Mouse (Mus musculus): ENCODE data around the gene Tgfa. TPM values are rescaled to one million over a fixed set of nuclear protein-coding genes. Genes with fewer than 3 reads are reported as not detected.

The Tgfa gene
- total and polyA plus RNA-seq, 2 experiments from 2014 or later, result 1.1 to 7.2 TPM

- no peak overlapping the region for H3K9ac ChIP-seq (replicated peaks; ENCODE audit: low read depth, low read length)
- no peaks in the 10 kb centered on the region for H3K4me1 ChIP-seq (ENCODE audit: control insufficient read depth, insufficient read depth)
- no peak overlapping the region for H3K4me3 ChIP-seq (ENCODE audit: low read depth, low read length)
- ATAC-seq (ENCODE audit: insufficient read depth, low read depth) (no peak), DNase-seq (ENCODE audit: low spot score) (no peak)
- H3K4me2 ChIP-seq (ENCODE audit: low read depth, low read length), result no peak overlapping the region
- TF ChIP-seq EP300 (IDR thresholded peaks at IDR 0.05; ENCODE audit: low read depth), result no peak
- TF ChIP-seq CTCF (IDR thresholded peaks at IDR 0.05; ENCODE audit: low read depth), result no peak
- H3K9me3 ChIP-seq (replicated peaks; ENCODE audit: control insufficient read depth, low read length), result no peaks in the 10 kb centered on the region
- no peak overlapping the region for H3K27ac ChIP-seq (ENCODE audit: low read depth)
- 55% methylated on average over 1 of the region's 1 CpGs for WGBS
- no peaks in the 10 kb centered on the region for H3K36me3 ChIP-seq (replicated peaks; ENCODE audit: control insufficient read depth, insufficient read depth, low read length)
- H3K27me3 ChIP-seq (ENCODE audit: control insufficient read depth, insufficient read depth, low read length), result no peaks in the 10 kb centered on the region
Measured at GRCm38 (mm10) chr6:86317066-86317465, 122.0 kb downstream of the Tgfa start.

- DNase-seq (ENCODE audit: low spot score) (peak; percentile 56), ATAC-seq (ENCODE audit: insufficient read depth, low read depth) (peak; percentile 68; the same call in 1 of the 2 replicates)
- H3K4me1 ChIP-seq (ENCODE audit: control insufficient read depth, insufficient read depth), result no peaks in the 10 kb centered on the region
- WGBS, result 33% methylated on average over 4 of the region's 4 CpGs
- H3K27ac ChIP-seq (ENCODE audit: low read depth), result no peak overlapping the region
- H3K36me3 ChIP-seq (replicated peaks; ENCODE audit: control insufficient read depth, insufficient read depth, low read length), result no peaks in the 10 kb centered on the region
- no peak overlapping the region for H3K4me2 ChIP-seq (ENCODE audit: low read depth, low read length)
- no peaks in the 10 kb centered on the region for H3K27me3 ChIP-seq (ENCODE audit: control insufficient read depth, insufficient read depth, low read length)
- no peak overlapping the region for H3K4me3 ChIP-seq (ENCODE audit: low read depth, low read length)
- no peak overlapping the region for H3K9ac ChIP-seq (replicated peaks; ENCODE audit: low read depth, low read length)
- H3K9me3 ChIP-seq (replicated peaks; ENCODE audit: control insufficient read depth, low read length), result no peaks in the 10 kb centered on the region
- TF ChIP-seq CTCF (IDR thresholded peaks at IDR 0.05; ENCODE audit: low read depth) (no peak), EP300 (IDR thresholded peaks at IDR 0.05; ENCODE audit: low read depth) (no peak)
Measured at GRCm38 (mm10) chr6:86318855-86319254, 123.8 kb downstream of the Tgfa start.

GRCm38 (mm10) chr6:86322031-86322563 is 127.1 kb downstream of the Tgfa start:
- no peaks in the 10 kb centered on the region for H3K27me3 ChIP-seq (ENCODE audit: control insufficient read depth, insufficient read depth, low read length)
- DNase-seq (ENCODE audit: low spot score) (no peak), ATAC-seq (ENCODE audit: insufficient read depth, low read depth) (no peak)
- no peak overlapping the region for H3K4me2 ChIP-seq (ENCODE audit: low read depth, low read length)
- H3K36me3 ChIP-seq (replicated peaks; ENCODE audit: control insufficient read depth, insufficient read depth, low read length), result no peaks in the 10 kb centered on the region
- H3K4me1 ChIP-seq (ENCODE audit: control insufficient read depth, insufficient read depth), result no peaks in the 10 kb centered on the region
- H3K9me3 ChIP-seq (replicated peaks; ENCODE audit: control insufficient read depth, low read length), result no peaks in the 10 kb centered on the region
- no peak overlapping the region for H3K9ac ChIP-seq (replicated peaks; ENCODE audit: low read depth, low read length)
- TF ChIP-seq EP300 (IDR thresholded peaks at IDR 0.05; ENCODE audit: low read depth) (no peak), CTCF (IDR thresholded peaks at IDR 0.05; ENCODE audit: low read depth) (no peak)
- H3K27ac ChIP-seq (ENCODE audit: low read depth), result no peak overlapping the region
- WGBS, result 78% methylated on average over 5 of the region's 5 CpGs
- H3K4me3 ChIP-seq (ENCODE audit: low read depth, low read length), result no peak overlapping the region

- no peaks in the 10 kb centered on the region for H3K27me3 ChIP-seq (ENCODE audit: control insufficient read depth, insufficient read depth, low read length)
- no peaks in the 10 kb centered on the region for H3K36me3 ChIP-seq (replicated peaks; ENCODE audit: control insufficient read depth, insufficient read depth, low read length)
- WGBS, result 93% methylated on average over 9 of the region's 9 CpGs
- no peak overlapping the region for H3K9ac ChIP-seq (replicated peaks; ENCODE audit: low read depth, low read length)
- H3K4me2 ChIP-seq (ENCODE audit: low read depth, low read length), result no peak overlapping the region
- H3K9me3 ChIP-seq (replicated peaks; ENCODE audit: control insufficient read depth, low read length), result no peaks in the 10 kb centered on the region
- DNase-seq (ENCODE audit: low spot score) (no peak), ATAC-seq (ENCODE audit: insufficient read depth, low read depth) (no peak)
- H3K4me1 ChIP-seq (ENCODE audit: control insufficient read depth, insufficient read depth), result no peaks in the 10 kb centered on the region
- no peak overlapping the region for H3K4me3 ChIP-seq (ENCODE audit: low read depth, low read length)
- TF ChIP-seq EP300 (IDR thresholded peaks at IDR 0.05; ENCODE audit: low read depth), result no peak
- no peak for TF ChIP-seq CTCF (IDR thresholded peaks at IDR 0.05; ENCODE audit: low read depth)
- no peak overlapping the region for H3K27ac ChIP-seq (ENCODE audit: low read depth)
Measured at GRCm38 (mm10) chr6:86322991-86323390, 128.0 kb downstream of the Tgfa start.

- Histone ChIP-seq H3K36me3 (replicated peaks; ENCODE audit: control insufficient read depth, insufficient read depth, low read length) (no peaks in the 10 kb centered on the region), H3K9ac (replicated peaks; ENCODE audit: low read depth, low read length) (no peak overlapping the region), H3K4me3 (ENCODE audit: low read depth, low read length) (no peak overlapping the region), H3K4me1 (ENCODE audit: control insufficient read depth, insufficient read depth) (no peaks in the 10 kb centered on the region), H3K27ac (ENCODE audit: low read depth) (no peak overlapping the region), H3K9me3 (replicated peaks; ENCODE audit: control insufficient read depth, low read length) (no peaks in the 10 kb centered on the region), H3K4me2 (ENCODE audit: low read depth, low read length) (no peak overlapping the region), H3K27me3 (ENCODE audit: control insufficient read depth, insufficient read depth, low read length) (no peaks in the 10 kb centered on the region)
- WGBS, result 86% methylated on average over 3 of the region's 3 CpGs
- TF ChIP-seq CTCF (IDR thresholded peaks at IDR 0.05; ENCODE audit: low read depth), result no peak
- no peak for TF ChIP-seq EP300 (IDR thresholded peaks at IDR 0.05; ENCODE audit: low read depth)
- DNase-seq (ENCODE audit: low spot score), result no peak
- ATAC-seq (ENCODE audit: insufficient read depth, low read depth), result no peak
Measured at GRCm38 (mm10) chr6:86324400-86324799, 129.4 kb downstream of the Tgfa start.

Other genes with a start within 250 kb of the Tgfa start
- 36.8 and 39.1 TPM in 2 replicates for gene Dusp11, start 233.6 kb upstream of the Tgfa start, total RNA-seq (2014; rRNA removed; ENCODE audit: low replicate concordance)
- 27.7 and 33.5 TPM in 2 replicates for gene Dusp11, start 233.6 kb upstream of the Tgfa start, polyA plus RNA-seq (2015; fragmentation: Nextera tagmentation; extraction: Ambion mirVana)
- not detected in 2 replicates for gene Figla, start 179.1 kb upstream of the Tgfa start, total RNA-seq (2014; rRNA removed; ENCODE audit: low replicate concordance)
- gene Figla, start 179.1 kb upstream of the Tgfa start, polyA plus RNA-seq (2015; fragmentation: Nextera tagmentation; extraction: Ambion mirVana), result not detected in 2 replicates
- 1.2 and 2.6 TPM in 2 replicates for gene Add2, start 166.5 kb upstream of the Tgfa start, total RNA-seq (2014; rRNA removed; ENCODE audit: low replicate concordance)
- 1.1 and 1.5 TPM in 2 replicates for gene Add2, start 166.5 kb upstream of the Tgfa start, polyA plus RNA-seq (2015; fragmentation: Nextera tagmentation; extraction: Ambion mirVana)
- 44.3 and 48.2 TPM in 2 replicates for gene Fam136a, start 170.4 kb downstream of the Tgfa start, total RNA-seq (2014; rRNA removed; ENCODE audit: low replicate concordance)
- gene Fam136a, start 170.4 kb downstream of the Tgfa start, polyA plus RNA-seq (2015; fragmentation: Nextera tagmentation; extraction: Ambion mirVana), result 75.9 TPM in 2 replicates
- gene Snrpg, start 176.1 kb downstream of the Tgfa start, total RNA-seq (2014; rRNA removed; ENCODE audit: low replicate concordance), result 35.6 and 52.8 TPM in 2 replicates
- 159 and 170 TPM in 2 replicates for gene Snrpg, start 176.1 kb downstream of the Tgfa start, polyA plus RNA-seq (2015; fragmentation: Nextera tagmentation; extraction: Ambion mirVana)
- gene Pcyox1, start 201.9 kb downstream of the Tgfa start, total RNA-seq (2014; rRNA removed; ENCODE audit: low replicate concordance), result 44.5 and 55.8 TPM in 2 replicates
- 44.5 and 44.7 TPM in 2 replicates for gene Pcyox1, start 201.9 kb downstream of the Tgfa start, polyA plus RNA-seq (2015; fragmentation: Nextera tagmentation; extraction: Ambion mirVana)
- 50.5 and 76.7 TPM in 2 replicates for gene Tia1, start 209.0 kb downstream of the Tgfa start, total RNA-seq (2014; rRNA removed; ENCODE audit: low replicate concordance)
- gene Tia1, start 209.0 kb downstream of the Tgfa start, polyA plus RNA-seq (2015; fragmentation: Nextera tagmentation; extraction: Ambion mirVana), result 67.8 and 72.0 TPM in 2 replicates
- 0.46 TPM in 1 of 2 replicates, not detected in the other for gene Gm44790, start 231.4 kb downstream of the Tgfa start, total RNA-seq (2014; rRNA removed; ENCODE audit: low replicate concordance)
- not detected in 2 replicates for gene Gm44790, start 231.4 kb downstream of the Tgfa start, polyA plus RNA-seq (2015; fragmentation: Nextera tagmentation; extraction: Ambion mirVana)
- 9.1 and 9.9 TPM in 2 replicates for gene C87436, start 243.2 kb downstream of the Tgfa start, total RNA-seq (2014; rRNA removed; ENCODE audit: low replicate concordance)
- 16.4 and 16.9 TPM in 2 replicates for gene C87436, start 243.2 kb downstream of the Tgfa start, polyA plus RNA-seq (2015; fragmentation: Nextera tagmentation; extraction: Ambion mirVana)